Mouse (Mus musculus) embryonic fibroblast, embryonic 13.5 days (primary cell): ENCODE results near the gene Epo. TPM values are rescaled to one million over a fixed set of nuclear protein-coding genes. Genes with fewer than 3 reads are reported as not detected.

Experiments
- H3K27ac ChIP-seq: 2 replicates; pipeline ENCODE4 v1.5.1; 2012; ENCODE audit warnings: low read length, control low read depth, inconsistent platforms; ENCODE audit not compliant: insufficient read depth
- H3K4me1 ChIP-seq: 2 replicates; pipeline ENCODE4 v1.6.1; 2011; ENCODE audit warnings: low read length; ENCODE audit not compliant: control insufficient read depth, insufficient read depth
- H3K4me3 ChIP-seq: 2 replicates; pipeline ENCODE4 v1.5.1; 2011; ENCODE audit warnings: mild to moderate bottlenecking, control low read depth, low read length; ENCODE audit not compliant: insufficient read depth
- CTCF ChIP-seq: IDR thresholded peaks from 2 replicates; pipeline ENCODE4 v1.5.1; 2011; ENCODE audit warnings: mild to moderate bottlenecking, control low read depth, low read length, moderate library complexity, borderline replicate concordance; ENCODE audit not compliant: insufficient read depth
- POLR2A ChIP-seq: IDR thresholded peaks from 2 replicates; pipeline ENCODE4 v1.6.1; 2011; ENCODE audit warnings: low read depth, mild to moderate bottlenecking, control low read depth, low read length, moderate library complexity
- polyA plus RNA-seq: library from polyadenylated mRNA; stranded (reverse); fragments of >200 nt; gene quantifications from 2 replicates; pipeline ENCODE4 v1.2.4, GENCODE M21; 2011; ENCODE audit warnings: low read depth; ENCODE audit not compliant: missing spikeins, insufficient read length

Gene Epo
- polyA plus RNA-seq, 1 experiment: not detected

DNA sequence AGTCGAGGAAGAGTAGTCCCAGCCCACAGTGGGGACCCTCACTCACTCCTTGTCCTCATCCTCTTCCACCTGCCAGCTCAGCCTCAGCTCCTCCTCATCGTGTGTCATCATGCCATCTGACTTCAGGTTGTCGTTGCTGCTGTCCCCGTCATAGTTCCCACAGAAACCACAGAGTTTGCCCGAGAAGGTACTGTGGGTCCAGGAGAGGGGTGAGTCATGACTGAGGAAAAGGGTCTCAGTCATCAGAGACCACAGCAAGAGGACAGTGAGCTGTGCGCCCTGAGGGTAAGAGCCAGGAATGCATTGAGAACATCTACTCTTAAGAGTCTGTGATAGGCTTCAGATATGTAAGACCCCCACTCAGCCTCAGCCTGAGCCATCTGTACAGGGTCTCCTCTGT, 77.8 kb downstream of the Epo start:
- TF ChIP-seq POLR2A (no peak), CTCF (no peak)
- Histone ChIP-seq H3K27ac (no peak overlapping the region), H3K4me1 (no peaks in the 10 kb centered on the region), H3K4me3 (no peak overlapping the region)

DNA sequence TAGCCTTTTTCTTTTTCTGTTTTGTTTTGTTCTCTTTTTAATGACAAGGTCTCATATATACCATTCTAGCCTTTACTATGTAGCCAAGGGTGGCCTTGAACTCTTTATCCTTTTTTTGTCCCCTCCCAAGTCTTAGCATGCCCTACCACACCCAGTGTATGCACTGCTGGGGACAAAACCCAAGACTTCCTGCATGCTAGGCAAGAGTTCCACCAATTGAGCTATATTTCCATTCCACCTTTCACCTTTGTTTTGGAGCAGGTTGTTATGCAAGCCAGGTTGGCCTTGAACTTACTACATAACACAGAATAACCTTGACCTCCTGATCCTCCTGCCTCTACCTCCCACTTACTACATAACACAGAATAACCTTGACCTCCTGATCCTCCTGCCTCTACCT, 87.5 kb downstream of the Epo start:
- Histone ChIP-seq H3K4me1 (no peaks in the 10 kb centered on the region), H3K4me3 (no peak overlapping the region), H3K27ac (no peak overlapping the region)
- TF ChIP-seq POLR2A (no peak), CTCF (no peak)

DNA sequence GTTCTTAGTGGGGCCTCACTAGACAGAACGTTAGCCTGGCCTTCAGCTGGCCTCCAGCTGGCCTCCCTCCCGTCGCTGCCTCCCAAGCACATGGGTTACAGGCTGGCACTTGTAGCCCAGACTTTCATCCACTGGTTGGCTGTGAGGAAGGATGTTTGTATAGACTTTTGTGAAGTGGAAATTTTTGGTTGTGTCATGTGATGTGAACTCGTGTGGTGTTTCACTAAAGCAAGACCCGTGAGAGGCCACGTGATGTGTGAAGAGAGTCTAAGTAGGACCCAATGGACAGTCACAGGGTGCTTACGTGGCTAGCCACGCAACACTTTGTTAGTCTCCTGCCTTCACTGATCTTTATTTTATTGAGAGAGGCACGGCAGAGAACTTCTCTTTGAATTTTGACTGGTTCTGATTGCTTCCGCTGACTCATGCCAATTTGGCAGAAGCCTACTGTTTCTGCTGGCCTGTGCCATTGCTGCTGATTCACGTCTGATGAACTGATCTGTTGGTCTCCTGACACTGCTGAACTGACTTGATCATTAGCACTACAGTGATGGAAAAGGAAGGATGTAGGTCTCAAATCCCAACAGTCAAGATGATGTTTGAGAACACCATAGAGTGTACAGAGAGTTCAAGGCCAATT, 92.7 kb downstream of the Epo start:
- no peak overlapping the region for H3K4me3 ChIP-seq
- no peak overlapping the region for H3K27ac ChIP-seq
- H3K4me1 ChIP-seq: no peaks in the 10 kb centered on the region
- TF ChIP-seq POLR2A (no peak), CTCF (no peak)

DNA sequence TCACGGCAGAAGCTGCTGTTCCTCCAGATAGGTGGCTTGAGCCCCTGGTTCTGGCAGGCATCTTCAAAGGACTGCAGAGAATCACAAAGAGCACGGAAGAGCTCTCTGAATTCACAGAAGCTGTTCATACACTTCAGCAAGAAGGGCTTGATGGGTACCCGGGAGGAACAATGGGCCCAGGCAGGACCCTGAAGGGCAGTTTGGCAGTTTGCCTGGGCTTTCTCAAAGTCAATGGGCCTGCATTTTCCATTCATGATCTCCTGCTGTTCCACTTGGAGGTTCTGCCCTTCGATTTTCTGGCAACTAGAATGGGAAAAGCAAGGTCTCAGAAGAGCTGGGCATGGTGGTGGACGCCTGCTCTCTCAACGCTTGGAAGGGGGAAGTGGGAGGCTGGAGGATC, 99.2 kb downstream of the Epo start:
- no peak for TF ChIP-seq POLR2A
- TF ChIP-seq CTCF: no peak
- no peak overlapping the region for H3K27ac ChIP-seq
- no peaks in the 10 kb centered on the region for H3K4me1 ChIP-seq
- no peak overlapping the region for H3K4me3 ChIP-seq

Other genes with a start within 250 kb of the Epo start
- 0.33 and 0.73 TPM in 2 replicates for gene Ache, start 245.7 kb downstream of the Epo start, polyA plus RNA-seq
- gene Ufsp1, start 238.6 kb downstream of the Epo start, polyA plus RNA-seq: 4.4 and 7.7 TPM in 2 replicates
- gene Srrt, start 225.6 kb downstream of the Epo start, polyA plus RNA-seq: 93.6 and 108 TPM in 2 replicates
- gene Trip6, start 218.8 kb downstream of the Epo start, polyA plus RNA-seq: 32.5 and 42.9 TPM in 2 replicates
- 7.2 and 7.7 TPM in 2 replicates for gene Slc12a9, start 199.6 kb downstream of the Epo start, polyA plus RNA-seq
- gene Ephb4, start 183.1 kb downstream of the Epo start, polyA plus RNA-seq: 36.2 and 43.4 TPM in 2 replicates
- gene Zan, start 56.2 kb downstream of the Epo start, polyA plus RNA-seq: 0.19 and 0.37 TPM in 2 replicates
- 14.6 and 16.8 TPM in 2 replicates for gene Pop7, start 30.7 kb downstream of the Epo start, polyA plus RNA-seq
- gene Gigyf1, start 14.7 kb downstream of the Epo start, polyA plus RNA-seq: 12.1 and 17.7 TPM in 2 replicates
- gene Gnb2, start 268 bp upstream of the Epo start, polyA plus RNA-seq: 358 and 390 TPM in 2 replicates
- gene Actl6b, start 20.3 kb upstream of the Epo start, polyA plus RNA-seq: not detected in 2 replicates
- gene Tfr2, start 36.6 kb upstream of the Epo start, polyA plus RNA-seq: 0.67 and 0.68 TPM in 2 replicates
- 35.4 and 41.3 TPM in 2 replicates for gene Mospd3, start 67.8 kb upstream of the Epo start, polyA plus RNA-seq
- 732 and 740 TPM in 2 replicates for gene Pcolce, start 80.5 kb upstream of the Epo start, polyA plus RNA-seq
- 0.60 and 0.67 TPM in 2 replicates for gene Fbxo24, start 95.8 kb upstream of the Epo start, polyA plus RNA-seq
- 17.5 and 29.1 TPM in 2 replicates for gene Lrch4, start 95.9 kb upstream of the Epo start, polyA plus RNA-seq
- 3.0 and 3.5 TPM in 2 replicates for gene Gm20605, start 95.9 kb upstream of the Epo start, polyA plus RNA-seq
- gene Sap25, start 108.1 kb upstream of the Epo start, polyA plus RNA-seq: 2.5 and 3.4 TPM in 2 replicates
- 0.22 and 0.37 TPM in 2 replicates for gene Irs3, start 112.5 kb upstream of the Epo start, polyA plus RNA-seq
- 15.1 and 22.0 TPM in 2 replicates for gene Agfg2, start 151.5 kb upstream of the Epo start, polyA plus RNA-seq
- 5.7 and 7.0 TPM in 2 replicates for gene Nyap1, start 208.4 kb upstream of the Epo start, polyA plus RNA-seq
- gene Tsc22d4, start 212.5 kb upstream of the Epo start, polyA plus RNA-seq: 66.6 and 71.5 TPM in 2 replicates
- 11.5 and 14.6 TPM in 2 replicates for gene Ppp1r35, start 245.6 kb upstream of the Epo start, polyA plus RNA-seq